Mouse (Mus musculus) stomach, embryonic 15.5 days (tissue): Measurements from ENCODE around the gene Oasl2. TPM values are rescaled to one million over a fixed set of nuclear protein-coding genes. Genes with fewer than 3 reads are reported as not detected.
A peak's percentile ranks its signal among the peaks of the same experiment; 100 is the strongest.
"Not testable (repeated sequence)": the region's sequence is repeated elsewhere in the genome, so short reads cannot be mapped to it uniquely, and the experiment has no call there.

Source experiments
- ATAC-seq: fragments of 200-750 bp; cut with Nextera tagmentation; 2 replicates; pipeline ENCODE4 v1.8.0; 2017; ENCODE audit warnings: low read depth, moderate number of reproducible peaks, moderate TSS enrichment; ENCODE audit not compliant: insufficient read depth, low FRiP score
- H3K27ac ChIP-seq: fragments of 300-500 bp; sonication (generic); 2 replicates; pipeline ENCODE4 v1.5.1; 2015; ENCODE audit warnings: mild to moderate bottlenecking, inconsistent platforms
- H3K27me3 ChIP-seq: fragments of 300-500 bp; sonication (generic); replicated peaks from 2 replicates; pipeline ENCODE4 v1.6.1; 2015; ENCODE audit warnings: inconsistent platforms
- H3K36me3 ChIP-seq: fragments of 300-500 bp; sonication (generic); 2 replicates; pipeline ENCODE4 v1.6.1; 2015; ENCODE audit warnings: inconsistent platforms
- H3K4me1 ChIP-seq: fragments of 300-500 bp; sonication (generic); 2 replicates; pipeline ENCODE4 v1.6.1; 2015; ENCODE audit warnings: inconsistent platforms
- H3K4me2 ChIP-seq: fragments of 300-500 bp; sonication (generic); 2 replicates; pipeline ENCODE4 v1.6.1; 2015; ENCODE audit warnings: mild to moderate bottlenecking, inconsistent platforms
- H3K4me3 ChIP-seq: fragments of 300-500 bp; sonication (generic); replicated peaks from 2 replicates; pipeline ENCODE4 v1.5.1; 2015; ENCODE audit warnings: inconsistent platforms
- H3K9ac ChIP-seq: fragments of 300-500 bp; sonication (generic); 2 replicates; pipeline ENCODE4 v1.6.1; 2015; ENCODE audit warnings: inconsistent platforms
- H3K9me3 ChIP-seq: fragments of 300-500 bp; sonication (generic); 2 replicates; pipeline ENCODE4 v1.6.1; 2016; ENCODE audit warnings: inconsistent platforms
- WGBS: fragments of 180-500 bp; shearing (Covaris S2); methylation state at CpG from one replicate; pipeline ENCODE4 v1.1.7; 2015; 5-methylcytosine and 5-hydroxymethylcytosine counted together
- polyA plus RNA-seq: library from polyadenylated mRNA; unstranded; fragments of >200 nt; fragmentation: Nextera tagmentation; extraction: Ambion mirVana; gene quantifications from 2 replicates; pipeline ENCODE4 v1.2.1, GENCODE M21; 2015

The Oasl2 gene
- 6.9 and 8.5 TPM in 2 replicates for polyA plus RNA-seq

DNA sequence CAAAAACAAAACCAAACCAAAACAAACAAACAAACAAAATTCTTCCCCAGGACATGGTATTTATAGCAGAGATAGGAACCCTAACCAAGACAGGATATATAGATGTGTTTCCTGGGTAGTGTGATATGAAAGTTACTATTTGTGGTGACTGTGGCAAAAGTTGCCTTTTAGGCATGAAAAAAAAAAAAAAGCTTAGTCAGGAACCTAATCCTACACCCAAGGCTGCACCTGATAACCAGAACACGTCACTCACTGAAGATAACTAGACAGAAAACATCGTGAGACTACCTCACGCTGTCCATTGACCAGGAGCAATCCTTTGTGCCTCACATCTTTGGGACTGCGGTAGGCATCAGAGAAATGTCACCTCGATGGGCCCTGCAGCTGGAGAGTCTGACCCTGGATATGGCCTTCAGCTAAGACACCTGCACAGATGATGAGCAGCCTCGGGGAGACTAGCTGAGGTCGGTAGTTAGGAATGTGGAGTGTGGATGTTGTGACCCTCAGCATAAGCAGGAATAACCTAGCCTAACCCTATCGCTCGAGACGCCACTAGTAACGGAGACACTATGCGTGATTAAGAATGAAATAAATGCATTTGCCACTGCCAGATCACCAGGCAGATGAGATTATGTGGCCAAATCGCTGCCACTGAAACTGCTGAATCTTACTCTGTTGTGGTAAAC lies at the start of gene Oasl2:
Gene Oasl2, plus strand, starts transcription at position 249 of the 686 bp plus-strand sequence.
- Histone ChIP-seq H3K4me1 (no peaks in the 10 kb centered on the region), H3K9me3 (no peaks in the 10 kb centered on the region), H3K4me2 (peak within 1 kb of the TSS; percentile 40), H3K27ac (0 out of 2 replicates have a peak within 1 kb of the TSS, but pooled peaks have one; percentile 1), H3K27me3 (no peaks in the 10 kb centered on the region), H3K36me3 (no peaks in the 10 kb centered on the region), H3K9ac (no peak within 1 kb of the TSS), H3K4me3 (peak within 1 kb of the TSS; percentile 21)
- ATAC-seq, result no peak
- WGBS, result 55% methylated on average over 13 of the region's 13 CpGs

DNA sequence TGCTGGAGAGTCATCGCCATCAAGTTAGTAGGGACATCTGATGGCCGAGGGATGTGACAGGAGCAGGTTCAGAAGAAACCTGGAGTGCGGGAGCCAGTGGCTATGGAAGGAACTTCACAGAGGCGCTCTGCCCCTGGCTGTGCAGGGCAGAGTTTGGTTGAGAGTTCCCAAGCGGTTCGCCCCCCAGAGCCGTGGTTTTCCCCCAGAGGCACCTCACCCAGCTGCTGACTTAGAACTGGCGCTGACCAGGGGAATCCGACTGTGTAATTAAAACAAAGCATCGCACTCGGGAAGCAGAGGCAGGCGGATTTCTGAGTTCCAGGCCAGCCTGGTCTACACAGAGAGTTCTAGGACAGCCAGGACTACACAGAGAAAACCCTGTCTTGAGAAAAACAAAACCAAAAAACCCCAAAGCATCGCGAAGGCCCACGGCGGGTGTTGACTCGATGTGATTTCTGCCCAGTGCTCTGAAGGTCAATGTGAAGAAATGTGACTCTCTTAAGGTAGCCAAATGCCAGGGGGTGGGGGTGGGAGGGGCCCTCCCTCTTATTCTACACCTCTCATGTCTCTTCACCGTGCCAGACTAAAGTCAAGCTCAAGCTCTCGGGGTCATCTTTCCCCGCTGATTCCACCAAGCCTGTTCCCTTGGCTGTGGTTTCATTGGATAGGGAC lies 45.0 kb upstream of the Oasl2 start:
- no peaks in the 10 kb centered on the region for H3K36me3 ChIP-seq
- H3K9ac ChIP-seq, result no peak overlapping the region
- WGBS, result 80% methylated on average over 20 of the region's 20 CpGs
- no peaks in the 10 kb centered on the region for H3K9me3 ChIP-seq
- no peak overlapping the region for H3K4me2 ChIP-seq
- no peaks in the 10 kb centered on the region for H3K4me1 ChIP-seq
- H3K4me3 ChIP-seq, result no peak overlapping the region
- H3K27me3 ChIP-seq, result no peaks in the 10 kb centered on the region
- H3K27ac ChIP-seq, result no peak overlapping the region
- no peak for ATAC-seq

DNA sequence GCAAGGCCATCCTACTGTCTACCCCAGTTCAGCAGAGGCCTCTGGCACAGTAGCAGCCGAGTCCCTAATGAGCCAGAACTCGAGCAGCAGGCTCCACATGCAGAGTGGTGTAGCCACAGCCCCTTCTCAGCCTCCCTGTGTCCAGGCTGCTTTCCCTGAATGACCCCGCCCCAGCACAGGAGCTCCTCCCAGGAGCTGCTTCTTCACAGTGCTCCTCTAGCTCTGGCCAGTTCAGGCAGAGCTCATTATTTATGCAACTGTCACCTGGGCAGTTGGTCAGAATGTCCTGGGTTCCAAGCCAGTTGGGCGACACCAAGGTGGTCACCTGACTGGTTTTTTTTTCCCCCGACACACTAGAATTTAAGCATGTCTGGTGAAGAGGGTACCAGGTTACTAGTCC lies 43.4 kb upstream of the Oasl2 start, which contains the start of gene 4930519G04Rik:
Gene 4930519G04Rik, plus strand, starts transcription at position 301 of the 400 bp plus-strand sequence.
- H3K4me3 ChIP-seq, H3K36me3 ChIP-seq, H3K9ac ChIP-seq, H3K27ac ChIP-seq, H3K4me2 ChIP-seq, H3K27me3 ChIP-seq, H3K9me3 ChIP-seq, H3K4me1 ChIP-seq, ATAC-seq: not testable (repeated sequence)
- WGBS, result 80% methylated on average over 3 of the region's 5 CpGs

DNA sequence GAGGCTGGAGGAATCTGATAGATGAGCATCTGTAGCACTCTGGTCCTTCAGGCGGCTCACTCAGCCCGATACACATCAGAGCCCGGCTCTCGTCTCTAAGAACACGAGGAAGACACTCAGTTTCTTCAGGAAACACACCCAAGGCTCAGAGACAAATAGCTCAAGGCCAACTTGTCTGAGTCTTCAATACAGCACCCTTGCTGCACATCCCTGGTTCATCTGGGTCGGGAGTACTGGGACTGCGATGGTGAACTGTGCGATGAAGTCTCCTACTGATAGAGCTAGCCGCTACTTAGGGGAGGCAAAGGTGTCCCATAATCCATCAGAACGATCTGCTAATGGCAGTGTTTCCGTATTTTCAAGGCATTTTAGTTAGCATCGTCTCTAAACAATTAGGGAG lies 38.2 kb upstream of the Oasl2 start, which contains the start of gene Gm9936:
Gene Gm9936, minus strand, starts transcription at position 101 of the 400 bp plus-strand sequence.
- WGBS, result 77% methylated on average over 12 of the region's 12 CpGs
- peak within 1 kb of the TSS; percentile 29 for H3K4me3 ChIP-seq
- no peak within 1 kb of the TSS for H3K9ac ChIP-seq

DNA sequence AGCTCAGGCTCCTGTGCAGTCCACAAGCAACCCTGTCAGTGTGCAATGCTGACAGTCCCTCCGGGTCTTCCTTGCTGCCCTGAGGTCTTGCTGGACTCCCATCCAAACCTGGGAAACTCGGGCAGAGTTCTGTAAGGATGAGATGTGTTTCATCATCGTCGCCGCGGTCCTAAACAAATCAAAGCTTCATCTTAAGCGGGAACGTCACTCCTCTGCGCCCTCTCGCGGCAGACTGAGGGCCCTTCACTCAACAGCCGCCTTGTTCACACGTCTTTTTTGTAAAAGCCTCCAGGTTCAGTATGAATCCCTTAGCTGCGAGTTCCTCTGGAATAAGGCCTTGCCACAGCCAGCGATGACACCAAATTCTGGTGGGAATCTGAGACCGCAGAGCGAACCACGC lies 37.5 kb upstream of the Oasl2 start:
- no peak for ATAC-seq
- H3K4me1 ChIP-seq, result 0 out of 2 replicates have a peak, but pooled peaks cover 3% of the 10 kb centered on the region
- H3K4me3 ChIP-seq, result peak overlapping the region; percentile 29
- H3K36me3 ChIP-seq, result no peaks in the 10 kb centered on the region
- no peaks in the 10 kb centered on the region for H3K9me3 ChIP-seq
- 5% methylated on average over 18 of the region's 18 CpGs for WGBS
- H3K4me2 ChIP-seq, result peak overlapping the region; percentile 60
- H3K27me3 ChIP-seq, result 0 out of 2 replicates have a peak, but pooled peaks cover 10% of the 10 kb centered on the region
- H3K27ac ChIP-seq, result no peak overlapping the region
- no peak overlapping the region for H3K9ac ChIP-seq

More for the DNA sequence above, 38.2 kb upstream of the Oasl2 start, which contains the start of gene Gm9936:
- H3K27ac ChIP-seq, result no peak within 1 kb of the TSS
- ATAC-seq, result no peak
- no peaks in the 10 kb centered on the region for H3K9me3 ChIP-seq
- 0 out of 2 replicates have a peak, but pooled peaks cover 3% of the 10 kb centered on the region for H3K4me1 ChIP-seq
- 0 out of 2 replicates have a peak, but pooled peaks cover 10% of the 10 kb centered on the region for H3K27me3 ChIP-seq
- peak within 1 kb of the TSS; percentile 60 for H3K4me2 ChIP-seq
- no peaks in the 10 kb centered on the region for H3K36me3 ChIP-seq

DNA sequence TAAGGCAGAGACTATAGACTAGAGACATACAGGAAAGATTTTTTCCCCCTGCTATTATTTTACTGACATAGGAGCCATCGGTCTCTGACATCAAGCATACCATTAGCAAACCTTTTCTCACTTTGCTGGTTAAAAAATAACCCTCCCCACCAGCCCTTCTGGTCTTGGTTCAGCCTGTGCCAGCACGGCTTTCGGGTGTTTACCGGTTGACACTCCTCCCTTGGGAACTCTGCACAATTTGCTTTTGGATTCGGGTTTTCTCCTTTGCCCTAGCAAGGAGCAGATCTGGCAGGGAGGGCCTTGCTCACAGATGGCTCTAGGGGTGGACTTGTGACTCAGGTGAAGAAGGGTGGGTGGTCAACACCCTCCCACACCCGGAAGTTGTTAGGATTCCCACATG lies 35.0 kb upstream of the Oasl2 start:
- Histone ChIP-seq H3K27ac (no peak overlapping the region), H3K9me3 (no peaks in the 10 kb centered on the region), H3K4me3 (no peak overlapping the region), H3K27me3 (0 out of 2 replicates have a peak, but pooled peaks cover 10% of the 10 kb centered on the region), H3K9ac (no peak overlapping the region), H3K36me3 (no peaks in the 10 kb centered on the region), H3K4me2 (no peak overlapping the region), H3K4me1 (0 out of 2 replicates have a peak, but pooled peaks cover 3% of the 10 kb centered on the region)
- 52% methylated on average over 6 of the region's 6 CpGs for WGBS
- ATAC-seq, result no peak

DNA sequence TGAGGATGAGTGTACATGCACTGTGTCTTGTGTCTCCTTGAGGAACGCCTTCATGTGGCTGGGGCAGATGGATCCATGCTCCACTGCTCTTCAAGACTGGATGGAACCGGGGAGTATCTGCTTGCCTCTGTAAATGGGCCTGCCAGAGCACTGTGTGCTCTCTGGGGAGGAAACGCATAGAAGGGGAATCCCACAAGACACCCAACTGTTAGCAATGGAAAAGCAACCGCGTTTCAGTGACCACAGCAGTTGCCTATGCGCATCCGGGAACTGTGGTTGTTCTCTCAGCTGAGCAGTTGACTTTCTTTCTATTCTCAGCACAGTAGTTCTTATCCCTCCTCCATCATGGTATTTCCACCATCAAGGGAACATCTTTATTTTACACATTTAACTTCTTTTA lies 31.9 kb upstream of the Oasl2 start:
- H3K4me1 ChIP-seq, result no peaks in the 10 kb centered on the region

DNA sequence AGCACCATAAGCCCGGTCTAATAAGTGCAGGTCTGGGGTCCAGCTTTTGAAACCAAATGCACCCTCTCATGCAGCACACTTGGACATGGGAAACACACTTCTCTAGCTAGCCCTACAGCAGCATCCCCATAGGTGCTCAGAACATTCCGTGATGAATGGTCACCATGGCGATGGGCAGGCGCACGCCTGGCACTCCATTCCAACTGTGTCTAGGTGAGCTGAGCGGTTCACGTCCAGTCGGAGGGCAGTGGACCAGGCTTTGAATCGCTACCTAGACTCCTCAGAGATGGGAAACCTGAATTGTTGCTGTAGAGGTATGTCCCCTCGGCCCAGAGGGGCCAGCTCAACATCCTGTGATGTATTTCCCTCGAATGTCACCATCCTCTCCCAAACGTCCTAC lies 31.5 kb upstream of the Oasl2 start:
- no peak for ATAC-seq
- Histone ChIP-seq H3K4me3 (no peak overlapping the region), H3K9me3 (no peaks in the 10 kb centered on the region), H3K4me2 (no peak overlapping the region), H3K4me1 (no peaks in the 10 kb centered on the region), H3K9ac (no peak overlapping the region), H3K27me3 (no peaks in the 10 kb centered on the region), H3K27ac (no peak overlapping the region), H3K36me3 (no peaks in the 10 kb centered on the region)
- 90% methylated on average over 12 of the region's 12 CpGs for WGBS

More for the DNA sequence above, 31.9 kb upstream of the Oasl2 start:
- Histone ChIP-seq H3K27me3 (no peaks in the 10 kb centered on the region), H3K36me3 (no peaks in the 10 kb centered on the region), H3K4me2 (no peak overlapping the region), H3K9ac (no peak overlapping the region), H3K27ac (no peak overlapping the region), H3K9me3 (no peaks in the 10 kb centered on the region), H3K4me3 (no peak overlapping the region)
- ATAC-seq, result no peak
- 86% methylated on average over 7 of the region's 7 CpGs for WGBS

DNA sequence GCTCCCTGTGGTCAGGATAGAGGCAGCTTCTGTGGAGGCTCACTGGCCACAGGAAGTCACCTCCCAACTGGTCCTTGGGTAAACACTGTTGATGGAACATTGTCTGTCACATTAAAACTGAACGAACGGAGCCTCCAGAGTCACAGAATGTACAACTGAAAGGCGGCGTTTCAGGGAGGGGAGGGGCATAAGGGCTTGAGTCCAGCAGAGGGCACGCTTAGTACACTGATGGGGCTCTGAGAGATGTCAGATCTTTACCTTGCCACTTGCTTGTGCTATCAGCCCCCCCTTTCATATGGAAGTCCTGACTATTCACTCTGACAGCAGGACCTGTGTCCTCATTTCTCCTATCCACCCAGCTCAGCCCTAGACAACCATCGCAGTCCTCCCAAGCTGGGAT lies 20.9 kb upstream of the Oasl2 start:
- Histone ChIP-seq H3K27ac (no peak overlapping the region), H3K36me3 (no peaks in the 10 kb centered on the region), H3K4me3 (no peak overlapping the region), H3K4me1 (no peaks in the 10 kb centered on the region), H3K4me2 (no peak overlapping the region), H3K9ac (no peak overlapping the region), H3K9me3 (no peaks in the 10 kb centered on the region), H3K27me3 (no peaks in the 10 kb centered on the region)
- ATAC-seq, result no peak
- WGBS, result 37% methylated on average over 6 of the region's 6 CpGs

DNA sequence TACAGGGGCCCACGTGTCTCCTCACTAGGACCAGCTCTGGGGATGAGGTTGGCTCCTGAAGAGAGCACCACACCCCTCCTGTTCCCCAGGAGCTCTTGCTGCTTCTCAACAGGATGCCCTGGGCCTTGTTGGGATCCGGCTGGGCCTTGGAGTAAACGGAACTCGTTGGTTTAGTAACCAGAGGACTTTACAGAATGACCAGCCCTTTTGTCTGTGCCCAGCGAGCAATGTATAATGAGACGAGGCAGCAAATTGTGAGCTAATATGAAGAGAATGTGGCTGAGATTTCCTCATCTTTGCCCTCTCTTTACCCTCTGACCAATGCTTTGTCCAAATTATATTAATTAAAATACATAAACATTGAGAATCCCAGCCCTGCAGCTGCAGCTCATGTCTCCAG lies 20.4 kb upstream of the Oasl2 start:
- Histone ChIP-seq H3K4me1 (no peaks in the 10 kb centered on the region), H3K9me3 (no peaks in the 10 kb centered on the region), H3K4me2 (no peak overlapping the region), H3K27ac (no peak overlapping the region), H3K27me3 (no peaks in the 10 kb centered on the region), H3K4me3 (no peak overlapping the region), H3K36me3 (no peaks in the 10 kb centered on the region), H3K9ac (no peak overlapping the region)
- no peak for ATAC-seq
- WGBS, result 54% methylated on average over 6 of the region's 6 CpGs

DNA sequence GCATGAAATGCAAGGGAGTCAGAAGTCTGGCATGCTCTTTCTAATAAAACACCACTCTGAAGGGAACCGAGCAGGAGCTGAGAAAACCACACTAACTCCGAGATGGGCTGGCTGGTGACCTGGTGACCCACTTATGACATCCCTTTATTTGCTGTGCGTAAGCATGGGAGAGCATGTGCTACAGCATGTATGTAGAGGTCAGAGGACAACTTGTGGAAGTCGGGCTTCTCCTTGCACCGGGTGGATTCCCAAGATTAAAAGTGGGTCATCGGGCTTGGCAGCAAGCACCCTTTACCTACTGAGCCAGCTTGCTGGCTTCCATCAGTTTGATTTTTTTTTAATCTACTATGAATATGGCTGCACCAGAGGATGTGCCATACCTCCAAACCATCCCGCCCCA lies 19.2 kb upstream of the Oasl2 start:
- Histone ChIP-seq H3K4me1 (no peaks in the 10 kb centered on the region), H3K4me3 (no peak overlapping the region), H3K9ac (no peak overlapping the region), H3K27ac (no peak overlapping the region), H3K4me2 (no peak overlapping the region), H3K27me3 (no peaks in the 10 kb centered on the region), H3K9me3 (no peaks in the 10 kb centered on the region), H3K36me3 (no peaks in the 10 kb centered on the region)
- no peak for ATAC-seq
- 58% methylated on average over 7 of the region's 7 CpGs for WGBS

DNA sequence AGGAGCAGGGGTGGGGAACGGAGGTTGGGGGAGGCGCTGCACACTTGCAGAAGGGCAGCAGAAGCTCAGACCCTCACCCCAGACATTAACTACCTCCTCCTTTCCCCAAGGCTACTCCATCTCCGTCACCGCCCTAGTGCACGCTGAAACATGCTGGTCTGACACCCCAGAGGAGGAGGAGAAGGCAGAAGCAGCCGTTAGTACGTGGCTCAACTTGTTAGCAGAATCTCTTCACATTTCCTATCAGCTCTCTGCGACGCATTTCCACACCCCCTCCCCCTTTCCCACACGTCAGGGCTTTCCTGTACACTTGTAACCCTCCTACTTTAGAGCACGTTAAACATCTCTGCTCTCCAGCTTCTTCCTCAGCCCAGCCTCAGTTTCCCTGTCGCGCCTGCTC lies 17.3 kb upstream of the Oasl2 start:
- ATAC-seq, result no peak
- Histone ChIP-seq H3K9me3 (no peaks in the 10 kb centered on the region), H3K27ac (no peak overlapping the region), H3K36me3 (no peaks in the 10 kb centered on the region), H3K9ac (no peak overlapping the region), H3K4me2 (no peak overlapping the region), H3K4me1 (no peaks in the 10 kb centered on the region), H3K4me3 (no peak overlapping the region), H3K27me3 (no peaks in the 10 kb centered on the region)
- 42% methylated on average over 13 of the region's 13 CpGs for WGBS
